Mouse (Mus musculus): ENCODE data around the gene Hsd17b7. TPM values are rescaled to one million over a fixed set of nuclear protein-coding genes. Genes with fewer than 3 reads are reported as not detected.

The Hsd17b7 gene
- polyA plus RNA-seq, 1 experiment = not detected

DNA sequence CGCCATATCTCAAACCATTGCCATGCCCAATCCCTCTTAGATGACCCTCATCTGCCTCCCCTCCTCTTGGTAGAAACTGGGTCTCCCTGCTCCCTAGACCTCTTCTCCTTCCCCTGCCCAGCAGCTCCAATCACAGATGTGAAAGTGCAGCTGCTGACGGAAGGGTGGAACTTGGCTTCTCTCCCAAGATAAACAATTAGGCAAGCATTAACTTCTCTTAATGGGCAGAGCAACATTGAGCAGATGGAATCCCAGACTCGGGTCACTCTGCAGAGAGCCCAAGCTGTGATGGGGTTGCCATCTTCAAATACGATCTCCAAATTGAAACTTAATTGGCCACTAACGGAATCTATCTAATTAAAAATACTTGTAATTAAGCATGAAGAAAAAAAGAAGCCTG lies 59.9 kb downstream of the Hsd17b7 start:
- 60% methylated on average over 5 of the region's 5 CpGs for WGBS
- no peak for TF ChIP-seq POLR2A (IDR thresholded peaks at IDR 0.05; ENCODE audit: insufficient read depth, low read depth, low read length)
- TF ChIP-seq CTCF (IDR thresholded peaks at IDR 0.05; ENCODE audit: insufficient read depth, low read depth, low read length) = no peak
- Histone ChIP-seq H3K4me1 (ENCODE audit: control insufficient read depth, insufficient read depth, low read length) (0 out of 2 replicates have a peak, but pooled peaks cover 3% of the 10 kb centered on the region), H3K27ac (ENCODE audit: insufficient read depth, low read depth, low read length) (no peak overlapping the region), H3K4me3 (ENCODE audit: insufficient read depth, low read depth, low read length) (no peak overlapping the region)

DNA sequence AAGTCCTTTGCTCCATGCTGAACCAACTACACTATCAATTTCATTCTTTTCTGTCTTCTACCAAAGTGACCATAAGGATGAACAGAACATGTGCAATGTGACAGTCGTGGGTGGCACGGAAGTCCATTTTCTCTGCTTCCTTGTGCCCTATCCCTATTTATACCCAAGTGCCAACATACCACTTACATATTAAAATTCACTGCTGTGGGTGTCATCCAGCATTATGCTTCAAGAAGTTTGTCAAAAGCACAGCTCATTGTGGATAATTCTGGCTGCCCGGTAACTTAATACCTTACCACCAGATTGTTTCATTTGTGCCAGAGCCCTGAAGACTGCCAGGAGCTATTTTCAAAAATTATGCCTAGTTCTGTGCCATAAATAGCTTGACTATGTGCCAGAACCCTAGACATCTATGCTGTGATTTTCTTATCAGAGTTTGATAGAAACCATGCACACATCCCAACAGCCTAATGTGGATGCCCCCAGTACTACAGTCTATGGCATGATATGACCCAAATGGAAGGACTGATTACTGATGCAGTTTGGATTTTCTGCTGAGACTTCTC lies 68.2 kb downstream of the Hsd17b7 start:
- WGBS = 80% methylated on average over 3 of the region's 3 CpGs
- TF ChIP-seq CTCF (IDR thresholded peaks at IDR 0.05; ENCODE audit: insufficient read depth, low read depth, low read length) (no peak), POLR2A (IDR thresholded peaks at IDR 0.05; ENCODE audit: insufficient read depth, low read depth, low read length) (no peak)

More for the DNA sequence above, 68.2 kb downstream of the Hsd17b7 start:
- H3K4me3 ChIP-seq (ENCODE audit: insufficient read depth, low read depth, low read length) = no peak overlapping the region
- H3K27ac ChIP-seq (ENCODE audit: insufficient read depth, low read depth, low read length) = no peak overlapping the region
- no peaks in the 10 kb centered on the region for H3K4me1 ChIP-seq (ENCODE audit: control insufficient read depth, insufficient read depth, low read length)

Other genes with a start within 250 kb of the Hsd17b7 start
- not detected in 2 replicates for gene Rgs4, start 221.6 kb downstream of the Hsd17b7 start, polyA plus RNA-seq (2012; ENCODE audit: insufficient read depth, insufficient read length, low replicate concordance, missing spikeins)
- not detected in 2 replicates for gene Ccdc190, start 40.6 kb downstream of the Hsd17b7 start, polyA plus RNA-seq (2012; ENCODE audit: insufficient read depth, insufficient read length, low replicate concordance, missing spikeins)
- gene Ddr2, start 141.5 kb upstream of the Hsd17b7 start, polyA plus RNA-seq (2012; ENCODE audit: insufficient read depth, insufficient read length, low replicate concordance, missing spikeins) = not detected in 2 replicates
- not detected in 2 replicates for gene Uap1, start 205.7 kb upstream of the Hsd17b7 start, polyA plus RNA-seq (2012; ENCODE audit: insufficient read depth, insufficient read length, low replicate concordance, missing spikeins)
- 38.9 TPM in 1 of 2 replicates, not detected in the other for gene Uhmk1, start 246.2 kb upstream of the Hsd17b7 start, polyA plus RNA-seq (2012; ENCODE audit: insufficient read depth, insufficient read length, low replicate concordance, missing spikeins)